Mouse (Mus musculus): Measurements from ENCODE around the gene Vkorc1. TPM values are rescaled to one million over a fixed set of nuclear protein-coding genes. Genes with fewer than 3 reads are reported as not detected.

Vkorc1 gene
- total and polyA plus RNA-seq, 3 experiments, result 36.2 to 66.4 TPM; not detected in 1

DNA sequence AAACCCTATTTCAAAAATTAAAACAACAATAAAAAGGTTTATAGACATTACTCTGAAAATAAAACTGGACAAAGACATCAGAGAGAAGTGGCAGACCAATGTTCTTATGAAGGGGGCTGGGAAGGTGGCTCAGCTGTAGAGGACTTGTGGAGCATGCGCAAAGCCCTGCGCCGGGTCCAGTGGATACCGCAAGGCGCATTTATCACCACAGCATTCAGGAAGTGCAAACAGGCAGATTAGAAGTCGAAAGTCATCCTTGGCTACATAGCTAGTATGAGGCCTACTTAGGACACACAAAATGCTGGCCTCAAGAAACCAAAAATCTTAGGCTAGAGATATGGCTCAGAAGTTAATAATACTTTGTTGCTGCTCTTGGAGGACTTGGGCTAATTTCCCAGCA, 37.2 kb downstream of the Vkorc1 start (continued):
- TF ChIP-seq ELF1 (IDR thresholded peaks at IDR 0.05; ENCODE audit: low read depth, low read length) (peak; percentile 88), CHD2 (IDR thresholded peaks at IDR 0.05; ENCODE audit: low read length) (peak; percentile 46; the same call in 1 of the 2 replicates)

DNA sequence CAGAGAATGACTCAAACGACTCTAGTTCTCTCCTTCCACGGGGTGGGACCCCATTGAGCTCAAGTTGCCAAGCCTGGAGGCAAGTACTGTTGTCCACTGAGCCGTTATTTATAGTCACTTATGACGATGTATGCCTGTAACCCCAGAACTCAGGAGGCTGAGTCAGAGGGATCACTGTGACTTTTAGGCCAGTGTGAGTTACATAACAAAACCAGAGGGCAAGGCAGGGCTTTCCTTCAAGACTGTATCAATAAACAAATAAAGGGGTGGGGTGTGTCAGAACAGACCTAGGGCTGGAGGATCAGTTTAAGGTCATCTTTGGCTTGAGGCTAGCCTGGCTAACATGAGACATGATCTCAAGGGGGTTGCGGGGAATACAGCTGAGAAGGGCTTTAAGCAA, 44.5 kb downstream of the Vkorc1 start:
- Histone ChIP-seq H3K27me3 (ENCODE audit: control insufficient read depth in 1 of 2, insufficient read depth in 2 of 2, low read length in 2 of 2) (no peaks in the 10 kb centered on the region), H3K4me3 (ENCODE audit: control insufficient read depth in 1 of 2, insufficient read depth in 1 of 2, low read depth in 2 of 2, low read length in 2 of 2) (no peak overlapping the region), H3K36me3 (ENCODE audit: control insufficient read depth in 1 of 2, insufficient read depth in 2 of 2, low read length in 2 of 2) (0 out of 4 replicates have a peak, but pooled peaks cover 0 to 2% of the 10 kb centered on the region in 2 experiments)

DNA sequence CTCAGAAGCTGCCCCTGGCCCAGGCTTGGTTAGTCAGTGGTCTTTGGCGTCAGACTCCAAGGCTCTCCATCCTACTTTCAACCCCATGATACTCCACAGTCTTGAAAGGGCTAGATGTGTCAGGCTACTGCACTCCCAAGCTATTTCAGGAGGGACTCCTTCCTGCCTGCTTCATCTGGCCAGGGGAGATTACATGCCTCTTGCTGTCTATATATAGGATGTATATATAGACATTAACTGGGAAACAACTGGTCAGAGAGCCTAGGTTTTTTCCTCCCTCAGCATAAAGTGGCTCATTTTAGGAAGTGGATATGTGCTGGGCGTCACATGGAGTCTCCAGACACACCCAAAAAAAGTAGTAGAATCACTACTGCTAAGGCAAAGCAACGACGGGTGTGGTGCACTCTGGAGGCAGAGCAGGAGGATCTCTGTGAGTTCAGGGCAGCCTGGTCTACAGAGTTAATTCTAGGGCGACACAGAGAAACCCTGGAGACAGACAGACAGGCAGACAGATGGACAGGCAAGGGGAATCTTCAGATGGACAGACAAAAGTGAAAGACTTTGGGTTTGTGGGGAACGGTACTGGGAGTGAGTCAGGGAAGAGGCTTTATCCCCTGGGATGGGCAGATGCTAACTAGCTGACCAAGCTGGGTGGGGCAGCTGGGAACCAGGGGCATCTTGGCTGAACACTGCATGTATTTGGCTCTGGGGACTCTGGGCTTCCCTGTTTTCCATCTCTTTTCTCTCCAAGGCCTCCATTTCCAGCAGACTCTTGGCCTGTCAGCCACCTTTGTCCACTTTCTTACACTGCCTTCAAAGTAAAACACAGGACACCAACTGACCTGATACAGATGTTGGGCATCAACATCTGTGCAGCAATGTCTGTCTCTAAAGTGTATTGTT, 45.2 kb downstream of the Vkorc1 start:
- Histone ChIP-seq H3K9ac (ENCODE audit: control insufficient read depth, low read depth, low read length, poor library complexity, severe bottlenecking) (no peak overlapping the region), H3K27me3 (ENCODE audit: control insufficient read depth in 1 of 2, insufficient read depth in 2 of 2, low read length in 2 of 2) (no peaks in the 10 kb centered on the region), H3K36me3 (ENCODE audit: control insufficient read depth in 1 of 2, insufficient read depth in 2 of 2, low read length in 2 of 2) (0 out of 4 replicates have a peak, but pooled peaks cover 0 to 2% of the 10 kb centered on the region in 2 experiments), H3K27ac (ENCODE audit: control insufficient read depth, low read depth, low read length) (no peak overlapping the region), H3K4me3 (ENCODE audit: control insufficient read depth in 1 of 2, insufficient read depth in 1 of 2, low read depth in 2 of 2, low read length in 2 of 2) (no peak overlapping the region), H3K9me3 (replicated peaks; ENCODE audit: insufficient read depth, low read length) (no peaks in the 10 kb centered on the region), H3K79me2 (ENCODE audit: control insufficient read depth, insufficient read depth, low read length, poor library complexity) (no peaks in the 10 kb centered on the region), H3K4me1 (ENCODE audit: control insufficient read depth in 1 of 2, insufficient read depth in 2 of 2, low read length in 2 of 2) (peaks cover 0 to 4% of the 10 kb centered on the region in 2 experiments; a peak in 1 of 4 replicates)
- TF ChIP-seq MYB (IDR thresholded peaks at IDR 0.05; ENCODE audit: low read depth, low read length) (no peak), TAL1 (IDR thresholded peaks at IDR 0.05; ENCODE audit: low read length) (peak; percentile 23; the same call in 1 of the 2 replicates), MAX (IDR thresholded peaks at IDR 0.05; ENCODE audit: low read length) (no peak)
- DNase-seq (ENCODE audit: low read depth, low spot score), result peak; percentile 43

More for the DNA sequence above, 44.5 kb downstream of the Vkorc1 start:
- Histone ChIP-seq H3K27ac (ENCODE audit: control insufficient read depth, low read depth, low read length) (no peak overlapping the region), H3K9me3 (replicated peaks; ENCODE audit: insufficient read depth, low read length) (no peaks in the 10 kb centered on the region), H3K4me1 (ENCODE audit: control insufficient read depth in 1 of 2, insufficient read depth in 2 of 2, low read length in 2 of 2) (peaks cover 0 to 4% of the 10 kb centered on the region in 2 experiments; a peak in 1 of 4 replicates), H3K9ac (ENCODE audit: control insufficient read depth, low read depth, low read length, poor library complexity, severe bottlenecking) (no peak overlapping the region), H3K79me2 (ENCODE audit: control insufficient read depth, insufficient read depth, low read length, poor library complexity) (no peaks in the 10 kb centered on the region)
- TF ChIP-seq CTCF (IDR thresholded peaks at IDR 0.05 in 2 of 3, conservative IDR thresholded peaks at IDR 0.05 in 1 of 3; ENCODE audit: control insufficient read depth in 1 of 3, insufficient read depth in 1 of 3, low read depth in 2 of 3, low read length in 3 of 3, poor library complexity in 1 of 3, severe bottlenecking in 1 of 3) (no peak), UBTF (IDR thresholded peaks at IDR 0.05; ENCODE audit: borderline replicate concordance, insufficient read depth, low read depth, low read length) (no peak), GABPA (IDR thresholded peaks at IDR 0.05; ENCODE audit: low read depth, low read length) (no peak), RCOR1 (IDR thresholded peaks at IDR 0.05; ENCODE audit: low read depth, low read length) (no peak), MYC (IDR thresholded peaks at IDR 0.05; ENCODE audit: low read depth, low read length) (no peak), NELFE (IDR thresholded peaks at IDR 0.05; ENCODE audit: low read depth, low read length) (no peak), TBP (IDR thresholded peaks at IDR 0.05; ENCODE audit: low read depth, low read length) (no peak), BHLHE40 (IDR thresholded peaks at IDR 0.05; ENCODE audit: borderline replicate concordance, low read depth, low read length) (no peak), MAZ (IDR thresholded peaks at IDR 0.05; ENCODE audit: low read depth, low read length) (no peak), POLR2AphosphoS2 (IDR thresholded peaks at IDR 0.05; ENCODE audit: low read length) (no peak), ZNF384 (IDR thresholded peaks at IDR 0.05; ENCODE audit: low read depth, low read length) (no peak), SMC3 (IDR thresholded peaks at IDR 0.05; ENCODE audit: low read depth, low read length) (no peak), NRF1 (IDR thresholded peaks at IDR 0.05; ENCODE audit: insufficient read depth, low read depth, low read length, poor library complexity, severe bottlenecking) (no peak), ZC3H11A (IDR thresholded peaks at IDR 0.05; ENCODE audit: low read depth, low read length) (no peak), TAL1 (IDR thresholded peaks at IDR 0.05; ENCODE audit: low read length) (no peak)
- DNase-seq (ENCODE audit: low read depth, low spot score), result no peak
